Mouse (Mus musculus) erythroid progenitor cell, adult 5-6 weeks (primary cell): ENCODE data around the gene Lmod3. TPM values are rescaled to one million over a fixed set of nuclear protein-coding genes. Genes with fewer than 3 reads are reported as not detected.

Experiments
- ATAC-seq: replicated peaks from 2 replicates; pipeline ENCODE4 v1.8.0; 2016; ENCODE audit warnings: moderate number of reproducible peaks, mild to moderate bottlenecking, moderate TSS enrichment, inconsistent platforms; ENCODE audit not compliant: poor library complexity, low FRiP score, severe bottlenecking
- total RNA-seq, 2 experiments: library from RNA; stranded (forward) in 1 of 2; stranded (reverse) in 1 of 2; fragments of 150-400 nt in 1 of 2; fragments of 186-747, 209-891 nt in 1 of 2; gene quantifications; 2 replicates each; pipeline versions ENCODE4 v1.2.3 to v1.2.4; 2015 to 2017; ENCODE audit warnings: low replicate concordance in 2 of 2

Gene Lmod3
- total RNA-seq (2015; ENCODE audit: low replicate concordance) (not detected in 2 replicates), total RNA-seq (2017; ENCODE audit: low replicate concordance) (not detected in 2 replicates)

GRCm38 (mm10) chr6:97252711-97253221 lies at the start of gene Lmod3:
Gene Lmod3, minus strand, starts transcription at chr6:97252759.
- no peak for ATAC-seq

- ATAC-seq: no peak
Observed at GRCm38 (mm10) chr6:97302303-97302702, 49.7 kb upstream of the Lmod3 start.

- ATAC-seq: no peak
Observed at GRCm38 (mm10) chr6:97300659-97301058, 48.1 kb upstream of the Lmod3 start.

GRCm38 (mm10) chr6:97300180-97300579 lies 47.6 kb upstream of the Lmod3 start:
- ATAC-seq: no peak

- no peak for ATAC-seq
Observed at GRCm38 (mm10) chr6:97297151-97297550, 44.6 kb upstream of the Lmod3 start.

- no peak for ATAC-seq
Observed at GRCm38 (mm10) chr6:97295866-97296527, 43.4 kb upstream of the Lmod3 start.

GRCm38 (mm10) chr6:97295416-97295815 lies 42.9 kb upstream of the Lmod3 start:
- ATAC-seq: no peak

GRCm38 (mm10) chr6:97293667-97294569 lies 41.4 kb upstream of the Lmod3 start:
- ATAC-seq: no peak

- no peak for ATAC-seq
Observed at GRCm38 (mm10) chr6:97292894-97293293, 40.3 kb upstream of the Lmod3 start.

GRCm38 (mm10) chr6:97292096-97292495 lies 39.5 kb upstream of the Lmod3 start:
- no peak for ATAC-seq

GRCm38 (mm10) chr6:97291159-97291908 lies 38.8 kb upstream of the Lmod3 start:
- ATAC-seq: no peak

GRCm38 (mm10) chr6:97290687-97291086 lies 38.1 kb upstream of the Lmod3 start:
- no peak for ATAC-seq

- no peak for ATAC-seq
Observed at GRCm38 (mm10) chr6:97289838-97290237, 37.3 kb upstream of the Lmod3 start.

GRCm38 (mm10) chr6:97289316-97289820 lies 36.8 kb upstream of the Lmod3 start:
- ATAC-seq: no peak

- no peak for ATAC-seq
Observed at GRCm38 (mm10) chr6:97288047-97288855, 35.7 kb upstream of the Lmod3 start.

GRCm38 (mm10) chr6:97286332-97286731 lies 33.8 kb upstream of the Lmod3 start:
- ATAC-seq: no peak

GRCm38 (mm10) chr6:97283676-97284075 lies 31.1 kb upstream of the Lmod3 start:
- no peak for ATAC-seq

- ATAC-seq: no peak
Observed at GRCm38 (mm10) chr6:97278878-97279277, 26.3 kb upstream of the Lmod3 start.
